Mouse (Mus musculus) gastrocnemius, adult 8-10 months (tissue): Measurements from ENCODE around the gene a. TPM values are rescaled to one million over a fixed set of nuclear protein-coding genes. Genes with fewer than 3 reads are reported as not detected.
"Not testable (repeated sequence)": the region's sequence is repeated elsewhere in the genome, so short reads cannot be mapped to it uniquely, and the experiment has no call there.

Source experiments
- DNase-seq, 2 experiments: peaks; one replicate each; pipeline ENCODE4 v3.0.0; 2022; ENCODE audit warnings: low spot score in 2 of 2
- total RNA-seq, 4 experiments: library from RNA; stranded (reverse); gene quantifications; 2 replicates each; pipeline ENCODE4 v1.2.4; 2022

The a gene
- total RNA-seq, 4 experiments from 2014 or later = not detected

DNA sequence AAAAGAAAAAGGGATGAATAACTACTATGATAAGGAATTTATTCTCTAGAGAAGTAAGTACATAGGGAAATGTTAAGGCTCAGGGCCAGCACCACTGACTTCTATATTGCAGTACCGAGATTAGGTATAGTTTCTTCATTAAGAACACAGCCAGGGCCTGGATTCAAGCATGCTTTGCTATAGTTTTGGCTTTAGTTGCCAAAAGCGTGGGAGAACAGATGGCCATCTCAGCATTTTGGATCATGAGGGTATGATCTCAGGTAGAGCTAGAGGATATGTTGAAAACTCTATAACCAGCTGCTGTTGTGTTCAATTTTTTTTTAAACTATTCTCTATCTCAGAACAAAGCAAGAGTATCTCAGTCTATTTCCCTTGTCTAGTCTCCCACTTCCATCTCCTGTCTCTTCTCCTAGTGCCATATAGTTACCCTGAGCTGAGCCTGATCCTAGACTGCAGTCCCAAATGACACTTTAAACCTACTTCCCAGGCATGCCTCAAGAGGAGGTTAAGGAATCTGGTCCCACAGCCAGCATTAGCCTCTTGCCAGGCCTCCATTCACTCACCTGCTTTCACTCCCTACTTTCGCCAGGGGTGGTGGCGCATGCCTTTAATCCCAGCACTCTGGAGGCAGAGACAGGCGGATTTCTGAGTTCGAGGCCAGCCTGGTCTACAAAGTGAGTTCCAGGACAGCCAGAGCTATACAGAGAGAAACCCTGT lies 43.1 kb downstream of the a start:
- no peak for DNase-seq

DNA sequence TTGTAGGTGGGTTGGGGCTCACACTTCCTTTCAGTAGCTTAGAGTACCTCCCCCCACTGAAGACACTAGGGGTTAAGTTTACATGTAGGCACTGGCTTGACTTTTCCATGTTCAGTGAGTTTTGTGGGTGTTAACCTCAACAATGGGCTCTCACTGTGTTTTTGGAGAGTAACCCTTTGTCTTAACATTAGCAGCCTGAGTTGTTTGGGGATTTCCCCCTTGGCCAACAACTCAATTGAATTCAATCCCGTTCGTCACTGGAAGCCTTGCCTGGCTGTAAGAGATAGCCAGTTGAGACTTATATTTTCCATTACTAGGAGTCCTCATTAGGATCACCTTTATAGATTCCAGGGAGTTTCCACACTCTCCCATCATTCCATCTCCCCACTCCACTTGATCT lies 45.3 kb downstream of the a start:
- DNase-seq = no peak

DNA sequence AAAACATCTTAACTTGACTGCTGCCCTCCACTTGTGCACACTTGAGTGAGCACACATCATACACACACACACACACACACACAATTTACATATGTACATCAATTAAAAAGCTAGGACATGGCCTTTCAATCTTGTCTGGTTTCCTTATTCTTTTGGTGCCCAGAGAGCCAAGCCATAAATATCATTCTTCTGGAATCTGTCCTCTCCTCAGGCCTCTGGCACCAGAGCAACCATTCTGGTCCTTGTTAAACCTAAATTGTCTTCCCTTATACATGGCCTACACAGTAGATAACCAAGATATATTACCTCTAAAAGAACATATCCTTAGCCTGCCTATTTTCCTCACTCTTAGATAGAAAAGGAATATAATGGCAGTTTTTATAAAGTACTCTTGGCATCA lies 56.9 kb downstream of the a start:
- no peak for DNase-seq

DNA sequence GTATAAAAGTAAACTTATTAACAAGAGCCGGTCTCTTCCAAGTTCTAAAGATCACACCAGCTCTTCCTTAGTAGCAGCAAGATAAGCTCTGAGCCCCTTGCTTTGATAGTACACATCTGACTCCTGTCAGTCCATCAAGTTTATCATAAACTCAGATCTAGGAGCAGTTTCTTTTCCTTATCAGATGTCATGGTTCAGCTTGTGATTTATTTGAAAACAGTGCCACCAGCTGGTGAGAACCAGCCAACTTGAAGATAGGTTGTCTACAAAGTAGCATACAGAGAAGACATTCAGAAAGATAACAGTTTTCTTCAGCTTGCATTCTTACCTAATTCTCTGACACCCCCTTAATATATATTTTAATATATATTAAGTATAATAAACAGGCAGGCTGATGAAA lies 64.2 kb downstream of the a start:
- DNase-seq = peak; percentile 24 to 37

DNA sequence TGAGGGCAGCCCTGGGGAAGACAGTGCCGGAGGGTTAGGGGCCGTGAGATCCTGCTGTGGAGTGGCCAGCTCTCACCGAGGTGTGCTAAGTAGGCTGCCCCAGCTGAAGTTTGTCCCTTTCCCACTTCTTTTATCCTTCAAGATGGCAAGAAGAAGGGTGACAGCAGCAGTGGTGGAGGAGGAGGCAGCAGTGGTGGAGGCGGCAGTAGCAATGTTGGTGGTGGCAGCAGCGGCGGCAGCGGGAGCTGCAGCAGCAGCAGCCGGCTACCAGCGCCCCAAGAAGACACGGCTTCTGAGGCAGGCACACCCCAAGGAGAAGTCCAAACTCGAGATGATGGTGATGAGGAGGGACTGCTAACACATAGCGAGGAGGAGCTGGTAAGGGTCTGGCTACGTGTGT lies 72.5 kb downstream of the a start:
- DNase-seq = no peak

DNA sequence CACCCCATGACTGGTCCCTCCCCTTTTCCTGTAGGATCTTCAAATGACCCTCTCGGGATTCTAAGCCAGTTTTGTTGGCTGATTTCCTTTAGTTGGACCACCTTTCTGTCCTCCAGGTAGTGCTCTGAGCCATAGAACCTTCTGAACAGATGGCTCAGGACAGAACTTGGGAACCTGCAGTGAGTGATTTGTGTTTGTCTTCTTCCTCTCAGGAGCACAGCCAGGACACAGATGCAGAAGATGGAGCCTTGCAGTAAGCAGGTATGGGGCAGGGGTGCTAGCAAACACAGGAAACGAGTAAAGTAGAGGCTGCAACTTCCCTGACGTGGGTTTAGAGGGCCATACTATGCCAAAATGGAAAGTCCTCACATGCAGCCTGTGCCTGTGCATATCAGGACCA lies 74.5 kb downstream of the a start:
- DNase-seq = no peak

DNA sequence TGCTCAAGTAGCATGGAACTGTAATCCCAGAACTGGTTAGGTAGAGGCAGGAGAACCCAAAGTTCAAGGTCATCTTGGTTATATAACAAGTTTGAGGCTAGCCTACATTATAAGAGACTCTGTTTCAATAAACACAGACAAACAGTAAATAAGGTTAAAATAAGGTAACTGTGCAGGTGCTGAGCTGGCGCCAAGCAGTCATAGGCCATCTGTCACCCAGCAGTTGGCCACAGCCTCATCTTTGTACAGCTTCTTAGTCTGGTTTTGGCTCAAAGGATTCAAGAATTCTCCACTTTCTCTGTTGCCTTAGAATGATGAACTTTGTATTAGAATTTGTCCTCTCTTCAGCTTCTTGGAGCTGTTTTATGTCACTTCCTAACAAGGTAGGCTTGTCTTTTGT lies 76.9 kb downstream of the a start:
- no peak for DNase-seq

DNA sequence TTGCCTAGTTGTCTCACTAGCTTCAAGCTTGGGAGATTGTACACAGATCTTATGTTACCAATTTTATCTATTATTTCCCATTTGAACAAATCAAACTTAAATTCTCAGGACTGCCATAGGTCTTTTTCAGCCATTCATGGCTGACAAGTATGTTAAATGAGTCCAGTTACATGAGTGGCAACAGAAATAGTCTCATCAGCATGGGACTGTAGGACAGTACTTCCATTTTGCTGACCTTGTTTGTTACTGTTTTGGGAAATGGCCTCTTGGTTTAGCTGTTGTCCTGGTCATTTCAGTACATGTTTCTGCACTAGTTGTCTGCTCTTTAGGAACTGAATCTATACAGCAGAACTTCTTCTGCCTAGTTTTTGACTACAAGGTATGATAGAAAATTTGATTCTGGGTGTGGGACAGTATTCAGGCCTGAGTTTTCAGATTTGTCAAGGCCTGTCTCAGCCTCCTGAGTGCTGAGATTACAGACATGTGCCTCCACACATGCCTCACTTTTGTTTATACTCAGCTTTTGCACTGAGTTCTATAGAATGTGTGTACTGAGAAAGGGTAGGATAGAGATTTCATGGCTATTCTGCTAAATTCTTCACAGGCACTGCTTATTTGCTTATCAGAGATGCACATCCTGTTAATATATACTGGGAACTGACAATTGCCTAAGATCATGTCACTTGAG lies 78.9 kb downstream of the a start:
- no peak for DNase-seq

DNA sequence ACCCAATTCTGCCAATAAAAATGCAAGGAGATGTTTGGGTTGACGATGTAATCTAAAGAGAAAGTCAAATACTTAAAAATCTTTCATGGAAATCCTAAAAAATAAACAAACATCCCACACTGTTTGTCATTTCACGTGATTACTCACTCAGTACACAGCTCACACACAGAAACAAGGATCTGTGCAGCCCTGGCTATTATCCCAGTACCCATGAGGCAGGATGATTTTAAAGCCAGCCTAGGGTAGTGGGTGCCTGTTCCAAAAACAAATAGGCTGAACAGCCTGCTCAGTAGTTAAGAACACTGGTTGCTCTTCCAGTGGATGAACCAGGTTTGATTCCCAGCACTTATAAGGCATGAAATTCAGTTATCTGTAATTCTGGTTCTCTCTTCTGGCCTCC lies 85.4 kb downstream of the a start:
- no peak for DNase-seq

DNA sequence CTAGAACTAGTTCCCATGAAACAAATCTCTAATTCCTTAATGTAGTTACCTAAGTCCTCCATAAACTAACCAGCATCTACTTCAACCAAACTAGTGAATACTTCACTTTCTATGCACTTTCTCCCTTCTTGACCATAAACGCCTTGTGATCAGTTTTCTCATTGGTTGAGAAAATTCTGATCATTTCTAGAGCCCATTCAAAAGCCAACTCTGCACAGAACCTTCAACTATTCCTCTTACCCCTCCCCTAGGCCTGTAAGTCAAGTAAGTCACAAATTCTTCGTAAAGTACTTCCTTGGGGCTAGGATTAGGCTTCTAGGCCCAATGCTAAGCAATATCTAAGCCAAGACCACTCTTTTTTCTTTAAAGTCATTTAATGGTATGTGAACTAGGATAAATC lies 100.4 kb downstream of the a start:
- DNase-seq = no peak

DNA sequence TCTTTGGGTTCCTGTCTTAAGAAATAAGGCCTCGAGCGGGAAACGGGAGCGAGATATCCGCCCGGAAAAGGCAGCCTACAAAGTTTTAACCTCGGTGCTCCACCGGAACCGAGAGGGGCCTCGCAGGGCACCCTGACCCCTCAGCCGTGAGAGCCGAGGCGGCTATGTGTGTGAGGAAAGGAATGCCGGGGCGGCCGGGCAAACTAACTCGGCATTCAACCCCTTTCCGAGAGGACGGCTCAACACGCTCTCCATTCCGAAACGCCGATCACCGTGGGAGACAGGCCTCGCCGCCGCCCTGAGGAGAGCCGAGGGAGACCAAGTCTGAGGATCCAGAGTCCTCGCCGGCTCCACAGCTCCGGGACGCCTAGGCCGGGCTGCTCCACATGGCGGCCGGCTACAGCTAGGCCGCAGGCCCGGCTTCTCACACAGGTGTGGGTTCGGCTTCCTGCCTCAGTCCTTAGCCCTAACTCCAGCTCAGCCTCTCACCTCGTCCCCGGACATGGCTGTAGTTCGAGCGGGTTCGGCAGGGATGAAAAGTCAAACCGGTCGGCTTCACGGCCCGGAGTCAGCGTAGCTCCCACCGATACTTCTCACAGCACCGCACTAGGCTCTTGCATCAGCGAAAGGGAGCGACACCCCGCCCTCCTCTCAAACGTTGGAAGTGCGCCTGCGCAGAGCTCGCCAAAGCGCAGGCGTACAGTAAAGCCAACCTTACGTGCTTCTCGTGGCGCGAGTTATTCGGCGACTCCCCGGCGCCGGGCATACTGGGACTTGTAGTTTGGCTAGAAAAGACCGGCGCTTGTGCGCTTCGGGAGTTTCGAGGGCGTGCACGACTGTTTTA lies 101.2 kb downstream of the a start, which contains the start of gene Eif2s2:
Gene Eif2s2 (minus strand): TSS at position 735 of the 844 bp plus-strand sequence.
- DNase-seq = peak; percentile 91 to 96

DNA sequence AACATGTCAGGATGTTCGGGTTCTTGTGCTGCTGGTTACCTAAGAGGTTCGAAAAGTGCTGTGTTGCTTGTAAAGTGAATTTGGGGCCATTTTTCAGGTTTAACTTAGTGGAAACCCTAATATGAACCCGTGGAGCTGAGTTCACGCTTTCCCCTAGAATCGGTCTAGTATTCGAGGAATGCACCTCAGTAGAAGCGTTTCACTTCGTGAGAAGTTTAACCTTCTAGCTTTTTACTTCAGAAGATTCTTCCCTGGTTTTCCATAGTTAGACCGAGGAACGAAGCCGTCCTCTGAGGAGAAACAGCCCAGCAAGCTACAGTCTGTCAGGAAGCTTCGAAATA lies 101.8 kb downstream of the a start:
- no peak for DNase-seq

DNA sequence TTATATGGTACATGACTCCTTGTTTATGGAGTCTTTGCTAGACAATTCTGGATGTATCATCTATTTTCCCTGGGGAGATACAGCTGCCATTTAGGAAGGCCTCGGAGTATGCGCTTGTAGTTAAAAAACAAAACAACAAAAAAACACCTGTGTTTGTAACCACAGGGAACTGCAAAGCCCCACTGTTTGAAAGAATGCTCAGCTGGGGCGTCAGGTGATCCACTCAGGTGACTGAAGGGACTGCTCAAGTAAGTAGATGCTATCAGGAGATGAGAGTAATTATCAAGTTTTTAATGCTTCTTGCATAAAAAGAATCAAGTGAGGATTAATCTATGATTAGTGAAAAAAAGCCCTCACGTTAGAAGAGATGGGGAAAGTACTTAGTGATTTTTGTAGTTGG lies 102.3 kb downstream of the a start:
- DNase-seq = no peak

DNA sequence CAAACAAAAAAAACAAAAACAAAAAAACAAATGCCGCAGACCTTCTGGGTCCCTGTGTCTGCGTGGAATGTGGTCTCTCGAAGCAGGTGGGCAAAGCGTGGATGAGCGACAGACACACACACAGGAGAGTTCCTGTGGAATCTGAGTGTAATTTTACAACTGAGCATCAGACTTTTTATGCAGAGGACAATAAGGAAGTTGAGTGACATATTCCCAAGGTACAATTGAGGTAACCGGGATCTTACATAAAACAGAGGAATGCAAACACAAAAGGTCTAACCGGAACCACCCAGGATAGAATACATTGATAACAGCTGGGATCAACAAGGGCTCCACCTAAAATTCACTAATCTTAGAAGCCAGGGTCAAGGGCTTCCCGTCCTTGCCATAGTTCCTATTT lies 107.8 kb downstream of the a start:
- not testable (repeated sequence) for DNase-seq

DNA sequence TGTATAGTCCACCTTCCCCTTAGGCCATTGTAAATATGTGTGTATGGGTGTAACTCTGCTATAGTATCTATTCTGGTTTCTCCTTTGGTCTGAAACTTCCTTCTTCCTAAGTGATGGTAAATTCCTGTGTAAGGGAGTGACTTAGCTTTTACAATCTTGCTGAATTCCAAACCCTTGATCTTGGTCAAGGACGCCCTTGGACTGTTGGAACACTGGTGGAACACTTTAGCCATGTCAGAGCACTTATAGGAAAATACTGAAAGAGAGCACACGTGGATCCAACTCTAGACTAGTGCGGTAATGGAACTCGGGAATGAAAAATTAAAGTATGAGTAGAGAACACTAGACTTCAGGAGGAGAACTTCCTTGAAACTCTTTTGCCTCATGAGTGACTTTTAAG lies 108.2 kb downstream of the a start:
- not testable (repeated sequence) for DNase-seq

DNA sequence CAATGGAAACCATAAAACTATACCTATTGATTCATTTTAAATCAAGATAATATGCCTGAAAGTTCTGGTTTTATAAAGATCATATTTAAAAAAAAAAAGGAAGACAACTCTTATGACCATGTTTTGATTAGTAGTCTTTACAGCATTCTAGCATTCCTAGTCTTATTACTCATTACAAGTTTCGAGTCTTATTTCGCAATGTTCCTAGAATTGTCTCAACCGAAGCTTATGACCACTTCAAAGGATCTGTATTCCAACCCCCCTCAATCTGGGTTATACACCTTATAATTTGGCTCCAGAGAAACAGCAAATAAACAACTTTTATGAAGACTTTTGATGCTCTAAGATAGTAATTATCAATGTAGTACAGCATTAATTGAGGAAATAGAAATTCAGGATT lies 110.9 kb downstream of the a start:
- no peak for DNase-seq

DNA sequence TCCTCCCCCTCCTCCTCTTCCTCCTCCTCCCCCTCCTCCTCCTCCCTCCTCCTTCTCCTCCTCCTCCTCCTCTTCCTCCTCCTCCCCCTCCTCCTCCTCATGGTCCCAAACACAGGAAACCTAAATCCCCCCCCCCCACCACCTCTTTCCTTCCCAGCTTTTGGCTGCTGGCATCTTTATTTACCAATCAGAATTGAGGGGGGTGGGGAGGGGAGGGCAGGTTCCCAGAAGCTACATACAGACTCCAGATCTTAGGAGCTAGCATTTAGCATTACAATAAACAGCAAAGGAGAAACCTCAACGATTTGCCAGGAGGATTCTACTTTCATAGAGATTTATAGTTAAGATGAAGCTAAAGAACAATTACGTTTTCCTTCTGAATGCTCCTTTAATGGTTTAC lies 114.6 kb downstream of the a start:
- DNase-seq = no peak

DNA sequence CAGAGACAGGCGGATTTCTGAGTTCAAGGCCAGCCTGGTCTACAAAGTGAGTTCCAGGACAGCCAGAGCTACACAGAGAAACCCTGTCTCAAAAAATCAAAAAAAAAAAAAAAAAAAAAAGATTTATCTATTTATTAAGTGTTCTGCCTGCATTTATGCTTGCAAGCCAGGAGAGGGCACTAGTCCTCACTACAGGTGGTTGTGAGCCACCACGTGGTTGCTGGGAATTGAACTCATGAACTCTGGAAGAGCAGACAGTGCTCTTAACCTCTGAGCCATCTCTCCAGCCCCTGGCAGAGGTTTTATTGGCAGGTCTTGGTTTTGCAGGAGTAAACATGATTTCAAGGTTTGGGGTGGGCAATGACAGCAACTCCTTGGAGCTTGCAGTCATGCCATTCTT lies 117.0 kb downstream of the a start:
- DNase-seq = not testable (repeated sequence)

DNA sequence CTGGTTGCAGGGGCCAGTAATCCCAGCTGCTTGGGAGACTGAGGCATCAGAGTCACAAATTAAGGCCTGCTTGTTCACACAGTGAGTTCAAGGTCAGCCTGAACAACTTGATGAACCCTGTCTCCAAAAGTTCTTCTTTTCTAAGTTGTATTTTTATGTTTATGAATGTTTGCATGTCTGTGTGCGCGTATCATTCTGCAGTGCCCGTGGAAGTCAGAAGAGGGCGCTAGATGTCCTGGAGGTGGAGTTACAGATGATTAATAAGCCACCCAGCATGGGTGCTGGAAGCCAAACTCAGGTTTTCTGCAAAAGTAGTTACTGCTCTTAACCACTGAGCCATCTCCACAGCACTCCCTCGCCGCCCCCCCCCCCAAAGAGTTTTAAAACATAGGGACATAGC lies 118.6 kb downstream of the a start:
- no peak for DNase-seq

DNA sequence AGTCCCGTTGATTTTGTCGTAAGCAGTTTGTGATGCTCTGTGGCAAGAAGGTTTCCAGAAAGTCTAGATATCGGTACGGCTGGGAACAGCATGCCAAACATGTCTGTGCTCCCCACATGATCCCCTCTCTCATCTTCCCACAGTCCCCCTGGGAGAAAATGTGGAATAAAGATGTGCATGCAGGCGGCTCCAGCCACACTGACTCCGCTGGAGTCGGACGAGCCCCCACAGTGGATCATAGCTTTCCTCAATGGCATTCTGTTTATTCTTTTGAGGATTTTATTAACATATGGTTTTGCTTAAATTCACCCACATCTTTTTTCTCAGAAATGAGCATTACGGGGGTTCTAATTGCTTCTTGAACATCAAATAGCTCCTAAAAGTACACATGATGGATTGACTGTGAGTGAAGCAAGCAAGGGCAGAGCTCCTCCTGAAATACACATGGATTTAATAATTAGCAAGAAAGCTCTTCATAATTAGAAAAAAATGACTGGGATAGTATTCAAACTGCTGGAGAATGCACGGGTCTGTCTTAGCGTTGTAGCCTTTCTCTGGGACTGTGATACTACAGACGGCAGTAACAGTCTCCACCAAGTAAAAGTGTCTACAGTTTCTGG lies 124.8 kb downstream of the a start:
- no peak for DNase-seq

DNA sequence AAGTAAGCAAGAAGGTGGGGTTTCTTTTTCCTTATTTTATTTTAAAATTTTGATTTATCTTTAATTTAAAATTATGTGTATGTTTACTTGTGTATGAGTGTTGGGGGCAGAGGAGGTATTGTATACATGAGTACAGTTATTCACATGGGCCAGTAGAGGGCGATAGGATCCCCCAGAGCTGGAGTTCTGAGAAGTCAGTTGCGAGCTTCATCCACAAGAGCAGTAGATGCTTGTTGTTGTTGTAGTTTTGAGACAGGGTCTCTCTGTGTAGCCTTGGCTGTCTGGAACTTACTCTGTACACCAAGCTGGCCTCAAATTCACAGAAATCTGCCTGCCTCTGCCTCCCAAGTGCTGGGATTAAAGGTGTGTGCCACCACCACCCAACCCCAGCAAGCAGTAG lies 125.3 kb downstream of the a start:
- no peak for DNase-seq
